Mouse (Mus musculus): ENCODE data around the gene Tmeff1.

Tmeff1 gene

DNA sequence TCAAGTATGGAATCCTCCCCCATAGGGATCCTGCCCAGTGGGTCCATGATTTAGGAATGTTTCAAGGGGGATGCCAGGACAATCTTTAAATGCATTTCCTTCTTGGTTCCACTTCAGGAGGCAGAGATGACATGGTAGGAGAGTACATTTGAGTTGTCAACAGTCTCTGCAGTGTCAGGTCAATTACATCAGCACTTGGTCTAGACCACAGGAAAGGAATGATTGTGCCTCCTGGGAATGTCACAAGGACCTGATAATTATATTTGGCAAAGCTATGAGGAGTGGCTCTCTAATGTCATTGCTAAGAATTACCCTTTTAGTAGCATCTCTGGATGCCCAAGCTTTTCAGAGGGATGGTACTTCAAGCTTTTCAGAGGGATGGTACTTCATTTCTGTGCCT is 20.0 kb upstream of the Tmeff1 start:
- no peak for DNase-seq (ENCODE audit: low spot score)

DNA sequence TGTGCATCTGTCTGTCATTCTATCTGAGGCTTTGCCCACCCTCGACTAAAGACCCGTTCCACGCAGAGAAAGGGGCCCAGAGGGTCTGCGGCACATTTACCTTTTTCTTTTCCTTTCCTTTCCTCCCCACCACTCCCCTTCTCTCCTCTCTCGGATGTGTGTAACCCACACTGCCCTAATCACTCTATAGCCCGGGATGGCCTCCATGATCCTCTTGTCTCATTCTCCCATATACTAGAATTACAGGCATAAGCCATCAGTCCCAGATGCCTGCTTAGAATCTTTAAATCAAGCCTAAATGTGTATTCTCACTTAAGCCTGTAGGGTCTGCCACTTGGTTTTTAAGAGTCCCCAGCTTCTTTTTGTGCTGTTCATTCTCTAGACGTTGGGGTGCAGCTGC is 8.6 kb upstream of the Tmeff1 start:
- DNase-seq (ENCODE audit: low spot score), result no peak

DNA sequence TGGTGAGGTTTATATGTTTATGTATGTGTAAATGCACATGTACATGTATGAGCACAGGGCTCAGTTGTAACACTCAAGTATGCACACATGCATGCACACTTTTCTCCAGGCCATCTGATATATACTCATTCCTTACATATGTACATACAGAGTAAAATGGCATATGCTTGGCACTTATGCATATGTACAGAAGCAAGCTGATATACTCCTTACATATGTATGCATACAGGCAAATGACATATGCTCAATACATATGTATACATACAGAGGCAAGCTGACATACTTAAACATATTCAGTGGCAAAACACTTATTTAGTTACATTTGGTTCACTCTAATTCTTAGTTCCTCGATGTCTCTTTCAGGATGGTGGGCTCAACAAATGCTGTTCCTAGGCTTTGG is 7.1 kb upstream of the Tmeff1 start:
- DNase-seq (ENCODE audit: low spot score), result no peak

DNA sequence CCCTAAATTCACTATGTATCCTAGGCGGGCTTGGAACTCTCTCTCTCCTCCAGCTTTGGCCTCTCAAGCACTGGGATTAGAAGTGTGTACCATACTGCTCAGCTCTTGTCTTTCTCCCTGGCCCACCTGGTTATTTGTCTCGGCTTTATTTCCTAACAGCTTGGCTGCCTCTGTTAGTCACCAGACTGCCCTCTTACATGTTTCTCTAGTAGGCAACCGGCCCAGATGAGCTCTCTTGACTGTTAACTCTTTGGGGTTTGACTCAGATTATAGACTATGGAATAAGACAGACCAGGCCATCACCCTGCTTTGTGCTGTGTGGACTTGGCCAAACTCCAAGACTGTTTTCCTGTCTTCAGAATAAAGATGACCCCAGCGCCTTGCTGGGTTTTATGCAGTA is 6.6 kb upstream of the Tmeff1 start:
- DNase-seq (ENCODE audit: low spot score), result no peak

DNA sequence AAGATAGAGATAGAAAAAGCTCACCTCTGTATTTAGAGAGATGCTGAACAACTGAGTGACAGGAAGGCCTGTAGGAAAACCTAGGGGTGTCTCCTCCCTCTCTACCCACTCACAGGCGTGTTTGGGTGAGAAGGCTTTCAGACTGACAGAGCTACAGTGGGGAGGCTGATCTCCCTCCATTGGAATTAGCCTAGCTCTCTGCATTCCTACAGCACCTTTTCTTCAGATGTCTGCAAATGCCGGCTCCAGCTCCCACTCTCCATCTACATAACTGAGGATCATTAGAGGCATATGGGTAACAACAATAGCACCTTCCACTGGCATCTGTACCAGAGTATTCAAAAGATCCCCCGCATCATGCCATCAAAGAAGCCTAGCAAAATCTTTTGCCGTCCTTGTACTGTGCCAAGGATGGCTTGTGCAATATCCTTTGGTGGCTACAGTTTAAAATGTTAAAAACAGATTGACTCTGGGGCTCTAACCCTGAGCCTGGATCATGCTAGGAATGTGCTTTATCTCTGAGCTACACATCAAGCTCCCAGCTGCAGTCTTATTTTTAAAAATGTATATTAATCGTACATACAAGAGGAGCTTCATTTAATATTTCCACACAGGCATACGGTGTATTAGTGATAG is 5.4 kb upstream of the Tmeff1 start:
- no peak for DNase-seq (ENCODE audit: low spot score)

DNA sequence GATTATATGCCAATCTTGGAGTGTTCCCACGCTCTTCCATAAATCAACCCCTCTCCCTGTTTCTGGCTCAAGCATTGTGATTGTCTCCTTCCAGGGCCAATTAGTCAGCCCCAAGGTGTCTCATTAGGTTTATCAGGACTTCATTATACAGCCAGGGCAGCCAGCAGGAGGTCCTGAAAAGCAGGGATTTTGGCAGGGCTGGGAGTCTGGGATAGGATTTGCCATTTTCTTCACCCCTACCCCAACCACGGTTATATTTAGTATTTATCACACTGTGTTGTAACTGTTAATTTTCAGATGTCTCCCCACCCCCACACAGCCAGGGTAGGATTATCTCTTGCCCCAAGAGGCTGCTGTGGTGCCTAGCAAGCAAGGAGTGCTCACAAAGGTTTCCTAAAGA is 3.8 kb upstream of the Tmeff1 start:
- DNase-seq (ENCODE audit: low spot score), result no peak

DNA sequence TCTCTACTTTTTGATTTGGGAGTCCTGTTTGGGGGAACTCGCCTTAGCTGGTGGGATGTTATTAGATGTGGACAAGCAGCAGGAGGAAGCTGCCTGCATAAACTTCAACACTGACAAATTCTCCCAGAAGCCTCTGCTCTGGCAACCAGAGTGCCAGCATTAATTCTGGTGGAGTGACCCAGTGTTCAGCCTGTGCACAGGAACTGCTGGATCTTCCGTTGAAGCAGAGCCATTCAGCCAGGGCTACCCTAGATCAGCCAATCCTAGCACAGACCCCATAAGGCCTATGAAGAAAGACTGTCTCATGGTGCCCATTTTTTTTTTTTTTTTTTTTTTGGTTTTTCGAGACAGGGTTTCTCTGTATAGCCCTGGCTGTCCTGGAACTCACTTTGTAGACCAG is 3.0 kb upstream of the Tmeff1 start:
- no peak for DNase-seq (ENCODE audit: low spot score)

DNA sequence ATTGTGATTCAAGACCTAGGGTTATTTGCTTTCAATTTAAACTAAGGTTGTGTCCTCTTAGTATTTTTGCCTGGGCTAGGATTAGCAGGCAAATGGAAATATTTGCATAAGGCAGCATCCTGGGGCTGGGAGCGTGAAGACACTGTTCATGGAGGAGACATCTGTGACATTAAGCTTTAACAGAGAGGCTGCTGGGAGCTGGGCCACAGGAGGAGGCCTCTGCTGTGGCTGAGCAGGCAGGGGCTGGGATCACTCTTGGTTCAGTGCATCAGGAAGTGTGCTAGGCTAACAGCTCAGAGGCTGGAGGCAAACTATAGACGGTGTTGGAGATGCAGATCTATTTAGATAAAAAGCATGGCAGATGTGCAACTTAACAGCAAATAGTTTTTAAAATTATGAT is 2.0 kb upstream of the Tmeff1 start:
- DNase-seq (ENCODE audit: low spot score), result no peak

DNA sequence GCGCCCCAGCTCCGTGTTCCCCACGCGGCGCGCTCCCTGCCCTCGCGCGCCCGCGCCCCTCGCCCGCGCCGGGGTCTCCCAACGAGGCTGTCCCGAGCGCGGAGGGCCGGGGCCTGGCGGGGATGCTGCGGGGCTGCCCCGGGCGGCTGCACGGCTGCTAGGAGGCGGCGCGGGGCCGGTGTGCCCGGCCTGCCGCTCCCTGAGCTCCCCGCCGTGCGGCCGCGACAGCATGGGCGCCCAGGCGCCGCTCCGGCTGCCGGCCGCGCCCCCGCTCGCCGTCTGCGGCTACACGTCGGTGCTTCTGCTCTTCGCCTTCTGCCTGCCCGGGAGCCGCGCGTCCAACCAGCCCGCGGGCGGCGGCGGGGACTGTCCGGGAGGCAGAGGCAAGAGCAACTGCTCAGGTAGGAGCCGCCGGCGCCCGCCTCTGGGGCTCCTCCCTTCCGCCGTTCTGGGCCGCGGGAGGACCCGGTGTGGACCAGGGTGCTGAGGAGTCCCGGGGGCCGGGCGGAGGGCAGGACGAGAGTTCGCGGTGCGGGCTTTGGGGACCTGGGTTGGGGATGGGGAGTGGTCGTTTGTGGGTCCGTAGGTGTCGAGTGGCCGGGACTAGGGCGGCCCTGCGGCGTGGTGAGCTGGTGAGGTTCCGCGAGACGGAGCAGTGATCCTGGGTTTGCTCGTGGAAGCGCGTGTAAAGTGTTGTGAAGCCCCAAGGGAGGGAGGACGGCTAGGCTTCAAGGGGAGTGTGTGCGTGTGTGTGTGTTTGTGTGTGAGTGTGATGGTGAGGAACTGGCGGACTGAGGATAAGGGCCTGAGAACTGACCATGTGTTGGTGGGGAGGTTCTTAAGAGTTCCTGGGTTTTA is 496 bp downstream of the Tmeff1 start:
- DNase-seq (ENCODE audit: low spot score), result peak; percentile 49

DNA sequence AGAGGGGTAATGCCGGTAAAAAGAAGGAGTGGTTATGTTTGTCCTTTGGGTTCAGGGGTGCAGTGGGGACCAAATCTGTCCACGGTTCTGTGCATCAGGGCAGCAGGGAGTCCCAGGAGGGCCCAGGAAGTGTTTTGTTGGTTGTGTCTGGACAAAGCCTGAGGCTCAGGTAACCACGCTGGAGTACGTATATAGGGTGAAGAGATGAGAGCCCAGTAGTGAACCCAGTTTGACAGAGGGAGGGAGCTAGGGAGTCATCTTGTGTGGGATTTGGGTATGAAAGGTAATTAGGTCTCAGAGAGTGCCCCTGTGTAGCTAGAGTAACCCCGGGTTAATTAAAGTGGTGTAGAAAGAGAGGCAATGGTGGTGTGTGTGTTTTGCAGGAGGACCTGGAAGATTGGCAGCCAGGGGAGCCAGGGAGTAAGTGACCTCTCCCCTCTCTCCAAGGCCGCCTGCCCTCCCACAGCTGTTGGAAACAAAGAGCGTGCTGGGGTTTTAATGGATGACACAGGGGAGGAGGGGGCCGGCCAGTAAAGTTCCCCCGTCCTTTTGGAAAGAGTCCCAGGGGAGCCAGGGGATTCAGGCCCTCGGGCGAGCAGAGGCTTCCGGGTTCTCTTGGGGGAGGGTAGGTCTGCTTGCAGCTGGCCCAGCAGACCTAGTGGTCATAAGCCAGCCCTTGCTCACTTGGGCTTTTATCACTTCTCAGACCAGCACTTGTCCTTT is 1.3 kb downstream of the Tmeff1 start:
- DNase-seq (ENCODE audit: low spot score), result peak; percentile 5

DNA sequence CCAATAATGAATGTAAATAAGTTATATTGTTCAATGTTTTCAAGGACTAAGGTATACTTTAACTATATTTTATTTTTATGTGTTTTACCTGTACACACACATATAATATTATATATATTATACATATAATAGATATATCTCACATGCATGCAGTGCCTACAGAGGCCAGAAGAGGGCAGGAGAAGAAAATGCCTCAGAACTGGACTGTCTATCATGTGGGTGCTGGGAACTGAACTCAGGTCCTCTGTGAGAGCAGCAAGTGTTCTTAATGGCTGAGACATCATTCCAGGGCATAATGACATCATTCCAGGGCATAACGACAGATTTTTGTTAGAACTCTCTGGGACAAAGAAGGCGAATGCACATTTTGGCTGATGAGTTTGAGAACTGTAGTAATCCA is 2.6 kb downstream of the Tmeff1 start:
- no peak for DNase-seq (ENCODE audit: low spot score)

DNA sequence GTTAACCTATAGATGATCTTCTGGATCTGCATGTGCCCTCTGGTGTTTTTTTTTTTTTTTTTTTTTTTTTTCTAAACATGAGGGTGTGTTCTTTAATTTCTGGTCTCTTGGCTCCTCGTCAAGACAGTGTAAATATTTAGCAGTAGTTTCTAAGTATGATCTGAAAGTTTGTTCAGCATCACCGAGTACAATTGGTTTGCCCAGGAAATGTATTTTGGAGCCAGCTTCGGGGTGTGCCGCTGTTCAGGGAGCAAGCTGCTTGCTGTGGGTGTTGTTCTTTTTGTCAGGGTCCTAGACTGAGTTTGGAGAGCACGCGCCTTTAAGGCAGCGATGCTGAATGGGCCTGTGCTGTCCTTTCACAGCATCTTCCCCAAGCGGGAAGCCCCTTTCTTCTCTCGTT is 3.6 kb downstream of the Tmeff1 start:
- peak; percentile 13 for DNase-seq (ENCODE audit: low spot score)

DNA sequence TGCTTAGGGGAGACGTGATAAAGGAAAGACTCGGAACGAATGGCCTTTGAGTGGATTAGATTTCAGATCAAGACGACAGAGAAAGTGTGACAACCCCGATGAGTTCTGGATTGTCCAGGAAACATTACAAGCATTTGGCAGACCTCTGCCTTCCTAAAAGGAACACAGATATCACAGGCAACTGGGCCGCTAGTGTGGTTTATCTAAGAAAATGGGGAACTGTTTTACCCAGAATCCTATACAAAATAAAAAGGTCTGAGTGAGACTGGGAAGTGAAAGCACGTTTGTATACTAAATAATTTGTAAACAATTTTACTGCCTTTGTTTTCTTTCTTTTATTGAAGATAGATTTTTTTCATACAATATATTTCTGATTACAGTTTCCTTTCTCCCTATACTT is 5.9 kb downstream of the Tmeff1 start:
- no peak for DNase-seq (ENCODE audit: low spot score)

DNA sequence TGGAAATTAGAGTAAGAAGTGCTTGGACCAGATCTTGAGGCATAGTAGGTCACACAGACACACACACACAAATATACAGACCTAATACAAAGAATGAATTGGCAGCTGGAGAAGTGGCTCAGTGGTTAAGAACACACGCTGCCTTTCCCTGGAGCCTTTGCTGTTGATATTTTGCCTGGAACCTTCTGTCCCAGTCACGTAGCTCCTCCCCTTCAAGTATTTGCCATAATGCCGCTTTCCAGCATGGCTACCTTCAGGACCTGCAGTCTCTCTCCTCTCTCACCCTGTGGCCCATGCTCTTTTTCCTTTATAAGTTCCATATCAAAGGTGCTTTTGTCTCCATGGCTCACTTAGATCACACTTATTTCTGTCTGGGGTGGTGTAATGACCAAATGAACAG is 6.4 kb downstream of the Tmeff1 start:
- DNase-seq (ENCODE audit: low spot score), result no peak

DNA sequence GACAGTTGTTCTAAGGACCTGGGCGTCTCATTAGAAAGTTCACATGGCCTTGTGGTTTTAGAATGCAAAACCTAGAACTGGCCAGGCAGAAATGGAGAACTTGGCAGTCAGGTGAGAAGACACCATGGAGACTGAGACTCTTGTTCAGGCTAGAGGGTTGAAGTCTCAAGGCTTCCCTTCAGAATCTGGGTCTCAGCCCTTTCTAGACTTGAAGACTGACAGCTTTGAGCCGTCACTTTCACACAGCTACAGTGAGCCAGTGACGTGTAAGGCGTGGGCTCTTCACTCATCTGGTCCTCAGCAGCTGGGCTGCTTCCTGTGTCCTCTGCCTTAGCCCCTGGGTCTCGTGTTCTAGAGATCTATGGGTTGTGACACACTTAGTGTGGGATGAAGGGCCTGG is 7.4 kb downstream of the Tmeff1 start:
- DNase-seq (ENCODE audit: low spot score), result no peak

DNA sequence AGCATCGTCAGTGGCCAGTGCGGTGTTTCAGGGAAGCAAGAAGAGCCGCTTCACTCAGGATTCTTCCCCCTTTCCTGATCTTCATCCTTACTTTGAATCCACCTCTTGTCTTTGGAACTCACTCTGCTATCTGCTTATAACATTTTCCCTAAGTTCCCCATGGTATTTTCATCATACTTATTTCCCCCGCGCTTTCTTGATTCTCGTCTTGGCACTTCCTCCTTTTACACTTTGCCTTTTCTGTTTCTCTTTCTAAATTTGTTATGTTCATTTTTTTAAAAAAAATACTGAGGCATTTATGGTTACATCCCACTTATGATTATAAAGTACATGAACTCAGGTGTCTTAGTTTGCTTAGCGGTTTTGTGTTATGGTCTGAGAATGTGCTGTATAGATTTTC is 7.9 kb downstream of the Tmeff1 start:
- no peak for DNase-seq (ENCODE audit: low spot score)

DNA sequence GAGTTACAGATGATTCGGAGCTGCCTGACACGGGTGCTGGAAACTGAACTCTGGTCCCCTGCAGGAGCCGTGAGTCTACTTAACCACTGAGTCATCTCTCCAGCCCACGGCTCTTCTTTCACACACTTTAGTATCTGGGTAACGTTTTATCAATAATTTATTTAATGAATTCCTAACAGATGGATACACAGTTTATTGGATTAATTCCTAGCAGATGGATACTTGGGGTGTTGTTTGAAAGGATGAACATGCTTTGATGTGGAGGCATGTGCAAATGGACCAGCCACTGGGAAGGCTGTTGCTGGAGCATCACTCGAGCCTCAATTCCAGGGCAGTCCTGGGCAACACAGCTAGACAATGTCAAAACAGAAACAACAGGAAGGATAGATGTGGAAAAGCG is 11.1 kb downstream of the Tmeff1 start:
- DNase-seq (ENCODE audit: low spot score), result no peak

DNA sequence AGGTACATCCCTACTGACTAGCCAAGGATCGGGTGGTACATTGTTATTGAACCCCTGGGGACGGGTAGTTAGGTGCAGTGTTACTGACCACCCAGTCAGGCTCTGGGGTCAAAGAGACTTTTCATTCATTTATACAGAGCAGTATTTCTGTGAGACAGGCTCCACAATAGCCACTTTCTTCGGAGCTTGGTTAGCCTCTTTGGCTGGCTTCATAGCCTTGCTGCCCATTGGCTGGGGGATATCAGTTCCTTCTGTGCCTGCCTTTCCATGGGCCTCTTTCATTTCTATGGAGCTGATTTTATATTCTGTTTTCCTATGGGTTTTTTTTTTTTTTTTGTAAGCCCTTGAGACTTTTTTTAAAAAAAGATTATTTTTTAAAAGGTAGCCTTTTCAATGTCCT is 20.7 kb downstream of the Tmeff1 start:
- no peak for DNase-seq (ENCODE audit: low spot score)

DNA sequence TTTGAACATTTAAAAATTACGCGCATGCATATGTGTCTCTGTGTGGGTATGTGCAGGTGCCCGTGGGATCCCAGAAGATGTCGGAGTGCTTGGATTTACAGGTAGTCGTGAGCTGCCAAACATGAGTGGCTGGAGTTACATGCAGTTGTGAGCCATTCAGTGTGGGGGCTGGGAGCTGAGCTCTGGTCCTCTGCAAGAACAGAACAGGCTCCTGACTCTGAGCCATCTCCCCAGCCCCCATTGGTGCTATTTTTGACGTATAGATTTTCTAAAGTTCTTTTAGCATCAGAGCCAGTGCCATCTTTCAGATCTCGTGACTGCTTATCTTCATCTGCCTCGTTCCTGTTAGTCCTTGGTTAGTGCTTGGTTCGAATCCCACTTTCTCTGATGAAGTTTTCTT is 24.5 kb downstream of the Tmeff1 start:
- no peak for DNase-seq (ENCODE audit: low spot score)

DNA sequence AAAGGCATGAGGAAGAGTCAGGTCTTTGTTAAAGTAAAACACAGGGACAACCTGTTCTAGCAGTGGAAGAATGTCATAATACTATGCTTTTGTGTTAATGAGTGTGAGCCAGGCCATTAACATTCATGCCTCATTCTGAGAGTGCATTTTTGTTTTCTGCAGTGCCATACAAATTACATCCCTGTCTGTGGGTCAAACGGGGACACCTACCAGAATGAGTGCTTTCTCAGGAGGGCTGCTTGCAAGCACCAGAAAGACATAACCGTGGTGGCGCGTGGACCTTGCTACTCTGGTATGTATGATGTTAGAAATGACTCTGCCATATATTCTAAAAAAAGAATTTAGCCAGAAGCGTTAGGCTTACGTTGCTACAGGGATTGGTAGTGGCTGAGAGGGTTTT is 25.3 kb downstream of the Tmeff1 start:
- DNase-seq (ENCODE audit: low spot score), result no peak

DNA sequence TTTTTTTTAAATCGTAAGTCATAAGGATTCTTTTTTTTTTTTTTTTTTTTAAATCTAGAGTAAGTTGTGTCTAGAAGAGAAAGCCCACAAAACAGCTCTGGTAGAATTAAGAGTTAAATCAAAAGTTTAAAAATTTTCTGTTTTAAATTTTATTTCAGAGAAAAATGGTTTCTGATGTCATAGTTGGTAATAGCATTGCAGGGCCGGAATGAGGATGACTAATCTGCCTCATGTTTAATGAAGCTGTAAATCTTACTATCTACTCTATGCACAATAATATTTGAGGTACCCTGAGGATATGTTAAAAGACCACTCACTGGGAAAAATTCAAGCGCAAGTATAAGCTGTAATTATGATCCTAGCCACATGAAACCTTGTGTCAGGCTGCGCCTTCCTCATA is 30.5 kb downstream of the Tmeff1 start:
- DNase-seq (ENCODE audit: low spot score), result no peak

DNA sequence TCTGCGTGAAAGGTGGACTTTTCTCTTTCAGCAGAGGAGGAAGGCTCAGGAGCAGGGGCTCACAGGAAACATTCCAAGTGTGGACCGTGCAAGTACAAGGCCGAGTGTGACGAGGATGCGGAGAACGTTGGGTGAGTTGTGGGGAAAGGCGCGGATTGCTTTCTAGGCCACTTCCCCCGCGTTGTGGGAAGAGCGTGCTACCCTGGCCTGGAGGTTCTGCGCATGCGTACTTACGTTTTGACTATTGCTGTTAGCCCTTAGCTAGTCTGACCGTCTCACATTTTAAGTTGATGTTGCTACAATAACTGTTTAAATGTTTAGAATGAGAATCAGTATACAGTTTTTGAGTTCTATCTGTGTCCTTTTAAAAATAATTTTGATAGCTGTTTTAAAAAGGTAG is 32.2 kb downstream of the Tmeff1 start:
- DNase-seq (ENCODE audit: low spot score), result no peak

DNA sequence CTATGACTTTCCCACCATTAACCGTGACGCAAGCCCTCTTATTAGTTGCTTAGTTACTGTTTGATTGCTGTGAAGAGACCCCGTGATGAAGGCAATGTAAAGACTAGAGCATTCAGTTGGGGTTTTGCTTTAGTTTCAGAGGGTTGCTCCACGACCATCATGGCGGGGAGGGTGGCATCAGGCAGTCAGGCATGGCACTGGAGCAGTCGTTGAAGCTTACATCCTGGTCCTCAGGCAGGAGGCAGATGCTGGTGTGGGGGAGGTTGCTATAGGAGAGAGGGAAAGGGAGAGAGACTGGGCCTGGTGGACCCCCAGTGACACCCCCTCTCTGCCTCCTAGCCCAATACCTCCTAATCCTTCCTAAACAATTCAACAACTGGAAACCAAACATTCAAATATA is 35.1 kb downstream of the Tmeff1 start:
- no peak for DNase-seq (ENCODE audit: low spot score)

Measured in urinary bladder, postnatal 14 days (tissue).